Mouse (Mus musculus) neural tube, embryonic 14.5 days (tissue): ENCODE measurements around the gene Cdc45. TPM values are rescaled to one million over a fixed set of nuclear protein-coding genes. Genes with fewer than 3 reads are reported as not detected.
"Not testable (repeated sequence)": the region's sequence is repeated elsewhere in the genome, so short reads cannot be mapped to it uniquely, and the experiment has no call there.

ENCODE experiments used
- ATAC-seq: fragments of 200-750 bp; cut with Nextera tagmentation; 2 replicates; pipeline ENCODE4 v1.8.0; 2017; ENCODE audit warnings: low read depth, mild to moderate bottlenecking, moderate TSS enrichment, moderate library complexity
- H3K27ac ChIP-seq: fragments of 300-500 bp; sonication (generic); 2 replicates; pipeline ENCODE4 v1.5.1; 2014; ENCODE audit warnings: low read depth, mild to moderate bottlenecking, control low read depth, low read length, moderate library complexity, mixed read lengths
- H3K27me3 ChIP-seq: fragments of 300-500 bp; sonication (generic); 2 replicates; pipeline ENCODE4 v1.6.1; 2014; ENCODE audit warnings: low read length; ENCODE audit not compliant: control insufficient read depth, insufficient read depth
- H3K36me3 ChIP-seq: fragments of 300-500 bp; sonication (generic); 2 replicates; pipeline ENCODE4 v1.6.1; 2014; ENCODE audit warnings: low read length, mixed read lengths; ENCODE audit not compliant: control insufficient read depth, insufficient read depth
- H3K4me1 ChIP-seq: fragments of 300-500 bp; sonication (generic); 2 replicates; pipeline ENCODE4 v1.6.1; 2014; ENCODE audit warnings: low read length; ENCODE audit not compliant: control insufficient read depth, insufficient read depth
- H3K4me2 ChIP-seq: fragments of 300-500 bp; sonication (generic); 2 replicates; pipeline ENCODE4 v1.6.1; 2014; ENCODE audit warnings: mild to moderate bottlenecking, low read depth, low read length, control low read depth
- H3K4me3 ChIP-seq: fragments of 300-500 bp; sonication (generic); 2 replicates; pipeline ENCODE4 v1.5.1; 2014; ENCODE audit warnings: low read depth, low read length, control low read depth, mixed read lengths
- H3K9ac ChIP-seq: fragments of 300-500 bp; sonication (generic); replicated peaks from 2 replicates; pipeline ENCODE4 v1.6.1; 2014; ENCODE audit warnings: low read depth, mild to moderate bottlenecking, control low read depth, low read length, mixed read lengths
- H3K9me3 ChIP-seq: fragments of 300-500 bp; sonication (generic); 2 replicates; pipeline ENCODE4 v1.6.1; 2016; ENCODE audit warnings: low read length; ENCODE audit not compliant: control insufficient read depth
- WGBS: fragments of 180-500 bp; shearing (Covaris S2); extraction: QIAGEN DNeasy Blood & Tissue Kit; methylation state at CpG from one replicate; pipeline ENCODE4 v1.1.7; 2014; 5-methylcytosine and 5-hydroxymethylcytosine counted together
- polyA plus RNA-seq: library from polyadenylated mRNA; unstranded; fragments of >200 nt; fragmentation: Nextera tagmentation; extraction: Ambion mirVana; gene quantifications from 2 replicates; pipeline ENCODE4 v1.2.1, GENCODE M21; 2014

Cdc45 gene
- polyA plus RNA-seq: 5.6 and 6.8 TPM in 2 replicates

DNA sequence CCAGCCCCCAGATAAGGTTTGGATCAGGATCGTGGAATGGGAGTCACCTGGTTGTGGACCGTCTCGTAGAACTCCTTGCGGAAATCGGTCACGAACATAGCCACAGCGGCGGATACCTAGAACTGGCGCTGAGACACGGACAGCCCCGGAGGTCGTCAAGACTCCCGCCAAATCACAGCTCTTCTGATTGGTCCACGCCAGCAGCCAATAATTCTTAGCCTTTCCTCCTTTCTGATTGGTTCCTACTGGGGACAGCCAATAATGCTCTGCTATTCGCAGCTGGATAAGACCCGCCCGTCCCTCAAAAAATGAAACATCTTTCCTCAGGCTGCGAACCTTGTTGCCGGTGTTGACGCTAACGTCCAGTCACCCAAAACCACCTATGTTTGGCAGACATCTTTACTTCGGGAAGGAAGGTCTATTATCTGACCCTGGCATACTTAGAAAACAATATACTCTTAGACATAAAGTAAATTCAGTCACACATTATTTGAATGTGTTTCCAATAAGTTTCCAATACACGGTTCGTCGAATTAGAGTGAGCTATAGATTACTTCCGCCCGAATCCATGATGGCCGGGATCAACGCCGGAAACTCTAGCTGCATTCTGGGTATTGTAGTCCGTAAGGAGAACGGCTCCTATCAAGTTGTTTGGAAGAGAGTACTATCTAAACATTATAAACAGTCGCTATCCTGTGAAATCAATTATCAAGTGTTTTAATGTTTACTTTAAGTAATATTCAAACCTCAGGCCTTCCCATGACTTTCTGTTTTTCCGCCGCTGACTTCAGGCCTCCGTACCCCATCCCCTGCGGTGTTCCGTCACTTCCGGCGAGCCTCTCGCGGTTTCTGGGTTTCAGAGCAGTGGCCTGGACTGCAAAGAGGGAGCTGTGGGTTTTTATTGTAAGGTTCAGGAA, at the start of gene Cdc45, which contains the start of gene Ufd1:
TSS of gene Cdc45 (minus strand) at position 520 of the 917 bp plus-strand sequence.
TSS of gene Ufd1 (plus strand) at position 312 of the 917 bp plus-strand sequence.
- Histone ChIP-seq H3K27me3 (no peaks in the 10 kb centered on the region), H3K4me3 (peak within 1 kb of the TSS; percentile 63), H3K4me2 (peak within 1 kb of the TSS; percentile 79), H3K9me3 (no peaks in the 10 kb centered on the region), H3K4me1 (peaks cover 15% of the 10 kb centered on the region; the same call in 1 of the 2 replicates), H3K36me3 (peaks cover 6% of the 10 kb centered on the region; the same call in 1 of the 2 replicates), H3K27ac (peak within 1 kb of the TSS; percentile 46), H3K9ac (peak within 1 kb of the TSS; percentile 65)
- WGBS: under 1% methylated on average over 42 of the region's 42 CpGs
- ATAC-seq: peak; percentile 95

DNA sequence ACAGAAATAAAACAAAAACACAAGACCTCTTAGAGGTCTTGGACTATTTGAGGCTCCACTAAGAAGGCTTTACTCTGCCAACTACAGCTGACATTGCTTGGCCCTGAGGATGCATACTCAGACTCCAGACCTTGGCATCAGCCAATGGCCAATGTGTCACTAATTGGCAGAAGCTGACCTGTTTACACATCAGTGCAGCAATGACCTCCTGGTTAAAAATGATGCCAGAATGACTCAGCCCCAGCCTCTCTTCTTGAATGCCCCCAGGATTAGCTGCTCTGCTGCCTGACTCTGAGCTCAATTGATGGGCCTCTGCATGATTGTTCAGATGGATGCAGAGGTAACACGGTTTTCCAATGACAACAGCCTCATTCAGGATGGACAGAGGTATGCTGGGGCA, 48.4 kb upstream of the Cdc45 start:
- no peak overlapping the region for H3K27ac ChIP-seq
- H3K4me2 ChIP-seq: no peak overlapping the region
- H3K9me3 ChIP-seq: no peaks in the 10 kb centered on the region
- no peak overlapping the region for H3K4me3 ChIP-seq
- H3K9ac ChIP-seq: no peak overlapping the region
- no peaks in the 10 kb centered on the region for H3K27me3 ChIP-seq
- ATAC-seq: no peak
- WGBS: 64% methylated on average over 1 of the region's 1 CpGs
- H3K36me3 ChIP-seq: no peaks in the 10 kb centered on the region
- H3K4me1 ChIP-seq: no peaks in the 10 kb centered on the region

DNA sequence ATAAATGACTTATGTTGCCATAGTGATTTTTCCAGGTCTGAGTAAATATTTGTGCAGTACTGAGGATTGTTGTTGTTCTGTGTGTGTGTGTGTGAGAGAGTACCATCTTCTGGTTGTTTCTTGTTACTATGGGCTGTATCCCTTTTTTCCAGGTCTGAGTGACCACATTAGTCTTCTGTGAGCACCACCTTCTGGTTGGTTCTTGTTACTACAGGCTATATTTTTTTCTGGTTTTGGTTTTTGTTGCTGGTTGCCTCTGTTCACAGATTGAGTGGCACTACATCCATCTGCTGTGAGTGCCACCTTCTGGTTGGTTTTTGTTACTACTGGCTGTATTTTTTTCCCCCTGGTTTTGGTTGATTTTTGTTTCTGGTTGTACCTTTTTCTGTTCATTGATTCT, 46.8 kb upstream of the Cdc45 start:
- Histone ChIP-seq H3K4me1 (no peaks in the 10 kb centered on the region), H3K4me3 (no peak overlapping the region), H3K9me3 (no peaks in the 10 kb centered on the region), H3K4me2 (no peak overlapping the region), H3K36me3 (no peaks in the 10 kb centered on the region), H3K9ac (no peak overlapping the region), H3K27ac (no peak overlapping the region), H3K27me3 (no peaks in the 10 kb centered on the region)
- no peak for ATAC-seq

DNA sequence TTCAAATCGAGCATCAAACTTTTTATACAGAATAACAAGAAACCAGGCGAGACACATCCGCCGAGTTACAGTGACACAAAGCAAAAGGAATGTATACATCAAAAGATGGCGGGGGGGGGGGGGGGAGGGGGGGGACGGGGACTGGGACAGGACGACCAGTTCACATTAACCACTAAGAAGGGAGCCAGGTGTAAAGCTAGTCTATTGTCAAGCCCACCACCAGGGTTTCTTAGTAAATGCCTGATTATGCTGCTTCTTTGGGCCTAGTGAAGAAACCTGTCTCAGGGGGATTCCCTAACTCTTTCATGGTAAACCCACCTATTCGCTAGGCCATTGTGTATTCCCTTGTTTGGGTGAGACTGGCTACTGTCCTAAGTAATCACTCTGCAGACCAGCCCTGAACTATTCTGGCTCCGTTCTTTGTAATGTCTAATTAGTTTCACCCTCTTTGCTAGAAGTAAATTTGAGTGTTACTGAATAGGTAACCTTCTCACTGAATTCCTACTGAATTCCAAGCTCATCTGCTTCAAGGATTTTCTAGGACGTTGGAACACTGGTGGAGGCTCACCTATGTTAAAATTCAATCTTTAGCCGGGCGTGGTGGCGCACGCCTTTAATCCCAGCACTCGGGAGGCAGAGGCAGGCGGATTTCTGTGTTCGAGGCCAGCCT, 37.9 kb upstream of the Cdc45 start:
- not testable (repeated sequence) for H3K4me1 ChIP-seq, H3K4me3 ChIP-seq, H3K9me3 ChIP-seq, H3K9ac ChIP-seq, H3K4me2 ChIP-seq, H3K27me3 ChIP-seq, H3K36me3 ChIP-seq, ATAC-seq, H3K27ac ChIP-seq
- 94% methylated on average over 15 of the region's 17 CpGs for WGBS

DNA sequence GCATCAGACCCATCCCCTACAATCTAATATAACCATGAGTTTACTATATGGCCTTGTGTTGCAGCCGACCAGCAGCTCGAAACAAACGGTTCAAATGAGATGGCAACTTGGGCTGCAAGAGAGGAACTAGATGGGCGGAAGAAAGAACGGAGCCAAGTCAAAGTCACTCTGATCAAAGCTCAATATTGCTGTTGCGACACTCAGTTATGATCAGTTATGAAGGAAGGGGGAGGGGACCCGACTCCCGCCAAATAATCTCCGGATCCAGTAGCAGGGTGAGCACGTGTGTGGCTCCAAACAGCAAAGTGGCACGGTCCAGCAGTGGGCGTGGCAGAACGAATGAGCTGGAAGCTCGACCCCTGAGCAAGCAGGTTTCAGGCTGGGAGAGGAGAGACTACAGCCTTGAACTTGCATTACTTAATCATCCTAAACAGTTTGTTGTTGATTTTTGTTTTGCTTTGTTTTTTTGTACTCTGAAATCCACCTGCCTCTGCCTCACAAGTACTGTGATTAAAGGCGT, 34.6 kb upstream of the Cdc45 start:
- no peak overlapping the region for H3K4me2 ChIP-seq
- ATAC-seq: no peak
- H3K4me1 ChIP-seq: no peaks in the 10 kb centered on the region
- no peaks in the 10 kb centered on the region for H3K27me3 ChIP-seq
- 91% methylated on average over 15 of the region's 15 CpGs for WGBS
- no peak overlapping the region for H3K9ac ChIP-seq
- no peak overlapping the region for H3K27ac ChIP-seq
- no peak overlapping the region for H3K4me3 ChIP-seq
- no peaks in the 10 kb centered on the region for H3K9me3 ChIP-seq
- no peaks in the 10 kb centered on the region for H3K36me3 ChIP-seq

DNA sequence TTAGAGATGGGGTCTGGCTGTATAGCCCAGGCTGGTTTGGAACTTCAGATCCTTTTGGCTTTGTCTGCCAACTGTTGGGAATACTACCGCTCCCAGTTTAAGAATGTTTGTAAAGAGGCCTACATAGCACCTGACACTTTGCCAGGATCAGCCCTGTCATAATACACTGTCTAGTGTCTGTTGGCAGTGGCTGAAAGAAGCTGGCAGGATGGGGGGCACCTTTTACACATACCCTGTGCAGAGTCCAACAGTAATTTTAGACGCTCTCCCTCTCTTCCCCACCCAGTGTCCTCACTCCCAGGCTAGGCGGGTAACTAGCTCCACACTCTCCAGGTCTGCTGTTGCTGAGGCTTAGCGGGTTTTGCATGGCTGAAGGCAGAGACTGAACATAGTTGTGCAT, 26.6 kb upstream of the Cdc45 start:
- 94% methylated on average over 4 of the region's 4 CpGs for WGBS
- H3K4me1 ChIP-seq: 0 out of 2 replicates have a peak, but pooled peaks cover 5% of the 10 kb centered on the region
- ATAC-seq: no peak
- no peak overlapping the region for H3K9ac ChIP-seq
- no peaks in the 10 kb centered on the region for H3K27me3 ChIP-seq
- no peak overlapping the region for H3K4me2 ChIP-seq
- no peaks in the 10 kb centered on the region for H3K9me3 ChIP-seq
- H3K4me3 ChIP-seq: no peak overlapping the region
- H3K36me3 ChIP-seq: peaks cover 14% of the 10 kb centered on the region
- H3K27ac ChIP-seq: no peak overlapping the region

DNA sequence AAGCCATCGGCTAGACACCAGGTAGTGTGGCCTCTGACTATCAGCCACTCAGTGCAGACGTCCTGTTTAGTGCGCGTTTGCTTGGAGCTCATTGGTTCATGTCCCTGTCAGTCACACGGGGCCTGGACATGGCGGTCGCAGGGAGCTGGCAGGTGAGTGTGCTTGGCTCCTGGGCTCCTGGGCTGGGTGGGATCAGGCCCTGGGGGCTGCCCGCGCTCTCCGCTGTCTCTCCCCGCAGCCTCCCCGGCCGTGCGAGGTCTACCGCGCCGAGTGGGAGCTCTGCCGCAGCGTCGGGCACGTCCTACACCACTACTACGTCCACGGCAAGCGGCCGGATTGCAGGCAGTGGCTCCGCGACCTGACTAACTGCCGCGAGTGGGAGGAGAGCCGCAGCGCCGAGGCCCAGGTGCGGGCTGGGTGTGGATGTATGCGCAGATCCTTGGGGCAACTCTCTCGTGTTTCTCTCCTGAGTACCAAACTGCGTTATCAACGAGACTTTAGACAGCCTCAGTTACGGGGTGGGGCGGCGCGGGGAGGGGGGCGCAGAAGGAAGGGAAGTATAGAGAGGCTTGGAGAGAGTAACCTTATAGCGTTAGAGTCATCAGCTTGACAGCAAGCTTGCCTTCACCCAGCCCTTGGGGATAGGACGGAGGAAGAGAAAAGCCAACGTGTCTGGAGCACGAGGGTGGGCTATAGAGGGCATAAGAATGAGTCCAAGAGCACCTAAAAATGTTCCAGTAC, 24.9 kb upstream of the Cdc45 start, which contains the start of the genes 2510002D24Rik and Gm28539:
TSS of gene 2510002D24Rik (plus strand) at position 111 of the 741 bp plus-strand sequence.
TSS of gene Gm28539 (plus strand) at position 117 of the 741 bp plus-strand sequence.
- peak; percentile 99 for ATAC-seq
- Histone ChIP-seq H3K9me3 (no peaks in the 10 kb centered on the region), H3K9ac (peak within 1 kb of the TSS; percentile 85), H3K4me3 (peak within 1 kb of the TSS; percentile 88), H3K4me2 (peak within 1 kb of the TSS; percentile 54), H3K27me3 (no peaks in the 10 kb centered on the region), H3K27ac (peak within 1 kb of the TSS; percentile 55; the same call in 1 of the 2 replicates), H3K36me3 (peaks cover 28% of the 10 kb centered on the region), H3K4me1 (0 out of 2 replicates have a peak, but pooled peaks cover 5% of the 10 kb centered on the region)
- under 1% methylated on average over 46 of the region's 46 CpGs for WGBS

DNA sequence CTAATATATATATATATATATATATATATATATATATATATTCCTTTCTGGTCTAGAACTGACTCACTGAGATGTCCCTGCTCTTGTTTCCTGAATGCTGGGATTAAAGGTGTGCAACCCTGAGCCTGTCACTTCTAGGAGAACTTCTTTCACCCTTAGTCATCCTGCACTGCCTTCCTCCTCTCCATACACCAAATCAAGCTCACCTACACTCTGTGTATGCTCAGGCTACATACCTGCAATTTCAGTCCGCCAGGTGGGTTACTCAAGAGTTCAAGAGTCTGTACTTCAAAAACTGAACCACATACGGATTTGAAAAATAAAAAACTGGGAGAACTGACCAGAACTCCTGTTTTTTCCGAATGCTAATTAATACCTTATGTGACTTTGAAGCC, 24.3 kb upstream of the Cdc45 start:
- WGBS: 30% methylated on average over 3 of the region's 3 CpGs
- H3K9ac ChIP-seq: peak overlapping the region; percentile 85; the same call in 1 of the 2 replicates
- no peak overlapping the region for H3K27ac ChIP-seq
- ATAC-seq: peak; percentile 54
- H3K9me3 ChIP-seq: no peaks in the 10 kb centered on the region
- 0 out of 2 replicates have a peak, but pooled peaks cover 5% of the 10 kb centered on the region for H3K4me1 ChIP-seq
- H3K4me2 ChIP-seq: peak overlapping the region; percentile 54
- H3K4me3 ChIP-seq: peak overlapping the region; percentile 88
- no peaks in the 10 kb centered on the region for H3K27me3 ChIP-seq
- peaks cover 30% of the 10 kb centered on the region for H3K36me3 ChIP-seq
